Mouse (Mus musculus) adrenal gland, postnatal 14 days (tissue): ENCODE data around the gene Sema6d. TPM values are rescaled to one million over a fixed set of nuclear protein-coding genes. Genes with fewer than 3 reads are reported as not detected.

Experiments used
- DNase-seq: peaks from one replicate; pipeline ENCODE4 v3.0.0; 2021; ENCODE audit warnings: mixed read lengths
- total RNA-seq: library from RNA; stranded (reverse); gene quantifications from 2 replicates; pipeline ENCODE4 v1.2.3, GENCODE M21; 2021

Sema6d gene
- total RNA-seq, 1 experiment from 2014 or later = 15.2 TPM

- DNase-seq = no peak
Measured at GRCm38 (mm10) chr2:124554751-124555415, 465.1 kb downstream of the Sema6d start.

GRCm38 (mm10) chr2:124556861-124557499, 467.2 kb downstream of the Sema6d start:
- DNase-seq = no peak

DNA sequence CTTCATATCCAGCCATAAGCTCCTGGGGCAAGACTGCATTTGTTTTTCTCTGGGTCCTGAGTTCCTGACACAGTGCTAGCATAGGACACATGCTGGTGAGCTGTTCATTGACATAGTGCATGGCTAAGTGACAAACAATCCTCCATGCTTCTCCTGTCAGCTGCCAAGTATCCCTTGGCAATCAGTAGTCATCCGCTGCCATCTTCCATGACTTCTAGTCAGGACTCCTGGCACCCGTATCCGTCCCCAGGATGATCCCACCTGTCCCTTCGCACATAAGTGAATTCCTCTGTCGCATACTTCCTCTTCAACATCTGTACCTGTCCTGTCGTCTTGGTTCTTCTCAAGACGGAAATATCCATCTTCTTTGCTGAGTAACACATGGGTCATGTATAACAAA, 468.3 kb downstream of the Sema6d start:
- DNase-seq = no peak

- no peak for DNase-seq
Measured at GRCm38 (mm10) chr2:124561668-124562067, 471.9 kb downstream of the Sema6d start.

DNA sequence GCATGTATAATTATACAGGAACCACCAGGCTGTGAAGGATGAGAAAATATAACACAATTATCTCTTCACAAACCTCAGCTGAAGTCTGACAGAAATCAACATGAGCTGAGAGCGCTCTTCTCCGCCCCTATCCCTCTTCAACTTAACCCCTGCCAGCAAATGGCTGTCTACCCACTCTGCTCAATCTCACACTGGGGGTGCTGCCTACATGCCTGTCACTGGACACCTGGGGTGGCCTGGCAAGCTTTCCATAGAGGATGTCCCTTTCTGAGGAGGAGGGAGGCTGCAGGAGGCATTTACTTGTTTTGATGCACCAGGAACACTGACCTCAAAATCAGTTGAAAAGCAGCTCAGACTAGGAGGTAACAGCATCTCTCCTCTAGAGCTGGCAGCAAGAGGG, 472.3 kb downstream of the Sema6d start:
- DNase-seq = no peak

DNA sequence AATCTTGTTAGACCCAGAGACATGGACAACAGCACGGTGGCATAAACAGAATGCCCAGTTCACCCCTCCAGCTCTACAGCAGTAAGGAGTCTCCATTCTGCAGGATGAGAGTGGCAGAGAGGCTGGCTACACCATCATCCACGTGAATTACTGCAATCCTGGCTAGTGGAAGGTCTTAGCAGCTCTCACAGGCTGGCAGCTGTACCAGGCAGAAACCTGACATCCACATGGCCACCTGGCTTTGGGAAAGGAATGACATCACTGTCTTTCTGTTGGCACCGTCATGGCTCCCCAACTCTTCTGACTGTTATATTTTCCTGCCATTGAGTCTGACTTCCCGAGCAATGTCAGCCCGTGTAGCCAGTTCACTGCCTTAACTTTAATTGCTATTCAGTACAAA, 474.0 kb downstream of the Sema6d start:
- DNase-seq = no peak

DNA sequence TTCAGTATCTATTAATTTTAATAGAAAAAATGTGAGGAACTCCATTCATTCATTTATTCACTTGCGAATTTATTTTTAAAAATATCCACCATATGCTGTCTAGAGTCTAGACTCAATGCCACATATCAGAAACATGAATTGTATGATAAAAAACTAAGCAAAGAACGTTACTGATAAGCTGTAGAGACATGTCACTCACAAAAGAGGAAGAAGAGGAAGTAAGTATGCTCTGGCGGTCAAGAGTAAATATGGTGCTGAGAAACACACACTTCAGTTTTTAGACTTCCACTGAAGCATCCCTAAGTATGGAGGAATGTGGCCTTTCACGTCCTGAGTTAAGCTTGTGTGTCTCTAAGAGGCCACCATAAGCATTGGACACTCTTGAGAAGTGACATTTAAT, 484.0 kb downstream of the Sema6d start:
- no peak for DNase-seq

GRCm38 (mm10) chr2:124576053-124576452, 486.3 kb downstream of the Sema6d start:
- no peak for DNase-seq

GRCm38 (mm10) chr2:124583561-124583960, 493.8 kb downstream of the Sema6d start:
- DNase-seq = no peak

DNA sequence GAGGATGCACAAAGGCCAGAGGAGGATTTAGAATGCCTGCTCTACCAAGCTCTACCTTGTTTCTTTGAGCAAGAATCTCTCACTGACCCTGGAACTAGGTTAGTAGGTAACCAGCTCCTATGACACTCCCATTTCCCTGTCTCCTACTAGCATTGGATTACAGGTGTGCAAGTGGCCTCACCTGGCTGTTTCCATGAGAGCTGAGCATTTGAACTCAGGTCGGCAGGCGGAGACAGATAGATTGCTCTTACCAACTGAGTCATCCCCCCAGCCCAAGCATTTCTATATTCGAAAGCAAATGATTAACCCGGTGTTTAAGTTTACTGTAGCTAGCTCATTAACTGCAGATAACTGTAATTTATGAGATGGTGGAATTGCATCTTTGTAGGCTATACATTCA, 503.0 kb downstream of the Sema6d start:
- no peak for DNase-seq

GRCm38 (mm10) chr2:124599014-124599413, 509.2 kb downstream of the Sema6d start:
- no peak for DNase-seq

DNA sequence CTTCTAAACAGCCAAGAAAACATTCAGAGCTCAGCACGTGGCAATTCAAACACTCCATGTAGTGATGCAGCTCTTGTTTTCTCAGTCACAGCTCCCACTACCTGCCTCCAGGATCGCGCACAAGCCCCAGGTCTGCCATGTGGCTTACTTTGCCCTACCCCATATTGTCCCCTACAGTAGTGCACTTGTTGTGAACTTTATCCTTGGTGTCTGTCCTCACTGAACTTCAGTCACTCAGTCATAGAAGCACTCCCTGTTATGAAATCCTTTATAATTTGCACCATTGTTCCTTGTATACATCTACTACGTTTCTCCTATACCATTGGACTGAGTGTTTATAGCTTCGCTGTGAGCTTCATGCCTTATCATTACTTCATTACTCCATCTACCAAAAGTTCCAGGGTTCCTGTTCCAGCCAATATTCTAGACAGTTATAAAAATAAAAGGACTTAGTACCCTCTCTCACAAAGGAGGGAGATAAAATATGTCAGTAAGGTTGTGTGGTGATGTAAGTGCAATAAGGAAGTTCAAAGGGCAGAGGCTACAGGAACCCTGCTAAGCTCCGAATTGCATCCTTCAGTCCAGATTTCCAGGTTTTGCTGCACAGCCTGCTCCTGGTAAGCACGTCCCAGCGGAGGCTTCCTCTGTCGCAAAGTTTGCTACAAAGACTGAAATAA, 512.1 kb downstream of the Sema6d start:
- DNase-seq = no peak

DNA sequence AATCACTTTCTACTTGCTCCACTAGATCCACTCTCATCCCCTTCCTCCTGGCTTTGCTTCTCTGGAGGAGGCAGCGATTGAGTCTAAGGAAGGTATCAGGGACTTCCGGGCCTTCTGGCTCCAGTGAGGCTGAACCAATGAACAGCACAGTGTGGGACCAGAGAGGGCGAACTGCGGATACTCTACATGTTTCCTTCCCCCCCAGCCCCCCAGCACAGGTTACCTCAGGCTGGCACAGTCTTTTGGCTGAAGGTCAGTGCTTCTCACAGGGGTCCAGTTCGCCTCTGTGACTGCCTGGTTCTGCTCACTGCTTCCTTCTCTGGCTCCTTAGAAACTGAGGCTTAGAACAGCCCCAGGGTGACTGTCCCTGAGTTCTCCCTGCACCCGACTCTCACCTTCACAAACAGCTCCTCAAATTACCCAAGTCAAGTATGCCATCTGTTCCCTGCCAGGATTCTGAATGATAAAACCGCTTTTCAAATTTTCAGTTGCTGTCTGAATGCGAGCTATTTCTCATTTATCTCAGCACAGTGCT, 512.7 kb downstream of the Sema6d start:
- no peak for DNase-seq

GRCm38 (mm10) chr2:124605341-124605740, 515.6 kb downstream of the Sema6d start:
- DNase-seq = no peak

DNA sequence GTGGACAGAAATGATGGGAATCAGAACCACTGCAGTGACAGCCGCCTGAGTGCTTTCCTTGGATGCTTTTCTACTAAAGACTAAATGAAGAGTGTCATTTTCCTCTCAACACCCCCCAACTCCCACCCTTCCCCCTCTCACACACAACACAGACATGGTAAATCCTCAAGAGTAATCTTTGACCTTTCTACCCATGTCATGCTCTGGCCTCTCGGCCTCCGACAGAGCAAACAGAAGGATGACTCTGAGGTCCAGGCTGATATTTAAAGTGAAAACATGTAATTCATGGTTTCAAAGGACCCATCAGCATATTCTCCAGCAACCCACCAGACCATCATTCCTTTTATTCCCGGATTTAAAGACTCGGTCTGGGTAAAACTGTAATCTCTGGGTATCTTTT, 518.2 kb downstream of the Sema6d start:
- DNase-seq = no peak

DNA sequence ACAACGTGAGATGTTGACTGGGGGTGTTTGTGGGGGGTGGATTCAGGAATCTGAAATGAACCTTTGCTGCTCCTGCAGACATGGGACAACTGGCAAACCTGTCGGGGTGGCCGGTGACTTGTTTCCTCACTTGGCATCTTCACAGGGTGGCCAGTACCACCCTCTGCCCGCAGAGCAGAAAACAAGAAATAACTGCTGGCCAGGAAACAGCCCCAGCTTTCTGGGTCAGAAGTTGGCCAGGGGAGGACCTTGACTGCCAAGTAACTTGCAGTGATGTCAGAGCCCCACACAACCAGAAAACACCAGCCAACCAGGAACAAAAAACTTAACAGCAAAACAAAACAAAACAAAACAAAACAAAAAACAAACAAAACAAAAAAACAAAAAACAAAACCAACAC, 518.8 kb downstream of the Sema6d start:
- DNase-seq = peak; percentile 55

GRCm38 (mm10) chr2:124609014-124609413, 519.2 kb downstream of the Sema6d start:
- DNase-seq = no peak

GRCm38 (mm10) chr2:124609711-124610585, 520.2 kb downstream of the Sema6d start:
- peak; percentile 89 for DNase-seq

- DNase-seq = no peak
Measured at GRCm38 (mm10) chr2:124610586-124611105, 520.9 kb downstream of the Sema6d start.

DNA sequence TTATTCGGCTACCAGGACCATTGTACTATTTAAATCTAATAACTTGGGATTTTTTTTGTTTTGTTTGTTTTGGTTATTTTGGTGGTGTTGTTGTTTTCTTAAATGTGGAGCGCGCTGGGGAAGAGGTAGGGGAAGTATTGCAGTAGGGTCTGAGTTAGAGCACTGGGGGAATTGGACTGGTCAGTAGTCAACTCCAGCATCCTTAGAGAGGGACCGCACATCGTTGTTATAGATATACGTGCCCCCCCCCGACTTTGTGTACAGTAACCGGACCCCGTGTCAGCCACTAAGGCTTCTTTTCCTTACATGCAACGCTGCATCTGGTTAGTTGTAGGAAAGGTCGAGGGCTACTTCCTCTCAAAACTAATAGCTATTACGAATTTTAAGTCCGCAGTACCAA, 521.5 kb downstream of the Sema6d start:
- DNase-seq = no peak

GRCm38 (mm10) chr2:124612276-124612675, 522.5 kb downstream of the Sema6d start:
- DNase-seq = no peak
